Mouse (Mus musculus) ES-Bruce4 (cell line): Measurements from ENCODE around the gene Rhot2.

Source experiments
- CTCF ChIP-seq: IDR thresholded peaks from one replicate; pipeline ENCODE4 v1.8.1; 2011; ENCODE audit warnings: low read depth, low read length
- POLR2A ChIP-seq: IDR thresholded peaks from one replicate; pipeline ENCODE4 v1.8.1; 2011; ENCODE audit warnings: low read length; ENCODE audit not compliant: insufficient read depth

DNA sequence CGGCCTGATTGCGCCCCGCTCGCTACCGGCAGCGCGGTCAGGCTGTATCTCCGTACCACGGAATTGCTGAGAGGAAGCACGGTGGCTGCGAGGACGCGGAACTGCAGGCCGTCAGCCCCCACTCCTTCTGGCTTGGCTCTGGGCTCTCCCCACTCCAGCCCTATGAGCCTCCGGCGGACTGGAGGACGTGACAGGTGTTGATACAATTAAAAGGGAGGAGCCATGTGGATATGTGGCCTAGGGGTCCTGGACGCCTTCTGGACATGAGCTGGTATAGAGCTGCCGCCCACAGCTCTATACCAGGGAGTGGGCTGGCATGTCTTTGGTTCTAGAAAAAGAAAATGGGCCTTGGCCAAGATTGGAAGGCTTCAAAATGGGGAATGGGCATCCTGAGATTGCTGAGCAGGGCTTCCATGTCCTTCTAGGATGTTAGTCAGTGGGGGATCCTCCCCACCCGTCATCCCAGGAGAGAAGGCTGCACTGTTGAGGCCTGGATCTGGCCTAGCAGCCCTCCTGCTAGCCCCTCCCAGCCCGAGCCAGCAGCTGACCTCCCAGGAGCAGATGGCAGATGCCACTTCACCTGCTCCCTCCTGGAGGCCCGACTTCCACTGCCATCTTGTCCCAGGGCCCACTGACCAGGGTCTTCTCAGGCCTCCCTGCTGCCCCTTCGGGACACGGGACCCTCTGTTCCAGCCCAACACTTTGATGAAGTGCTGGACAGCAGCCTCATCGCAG lies 34.9 kb downstream of the Rhot2 start:
- TF ChIP-seq POLR2A (no peak), CTCF (no peak)
